Mouse (Mus musculus) mouse embryonic stem cell (cell line): ENCODE results near the gene Parp11.

ENCODE experiments used
- in situ Hi-C, 2 experiments: fragments of 300-500 bp; cut with MboI; formaldehyde crosslinking; loops; 1 replicate in 1 of 2; 3 replicates in 1 of 2; pipeline ENCODE4 v1.14.3; 2019 to 2020; ENCODE audit warnings: low sequenced_read_pairs in 2 of 2, low pct_unique_long_range_greater_than_20kb in 1 of 2, mixed read lengths in 1 of 2; ENCODE audit not compliant: unreplicated experiment in 1 of 2

Parp11 gene

GRCm38 (mm10) chr6:127446436-127446890, at the start of gene Parp11:
Parp11 (plus strand) TSS chr6:127446840.
- in situ Hi-C loops: loop anchor here in 1 of 2 experiments (10.0 kb wide), 1 partner anchor 302 kb away; no protein-coding TSS in a partner anchor

- in situ Hi-C loops: no loop called here
Observed at GRCm38 (mm10) chr6:127398073-127398472, 48.6 kb upstream of the Parp11 start.

- in situ Hi-C loops: no loop called here
Observed at GRCm38 (mm10) chr6:127401419-127401818, 45.2 kb upstream of the Parp11 start.

DNA sequence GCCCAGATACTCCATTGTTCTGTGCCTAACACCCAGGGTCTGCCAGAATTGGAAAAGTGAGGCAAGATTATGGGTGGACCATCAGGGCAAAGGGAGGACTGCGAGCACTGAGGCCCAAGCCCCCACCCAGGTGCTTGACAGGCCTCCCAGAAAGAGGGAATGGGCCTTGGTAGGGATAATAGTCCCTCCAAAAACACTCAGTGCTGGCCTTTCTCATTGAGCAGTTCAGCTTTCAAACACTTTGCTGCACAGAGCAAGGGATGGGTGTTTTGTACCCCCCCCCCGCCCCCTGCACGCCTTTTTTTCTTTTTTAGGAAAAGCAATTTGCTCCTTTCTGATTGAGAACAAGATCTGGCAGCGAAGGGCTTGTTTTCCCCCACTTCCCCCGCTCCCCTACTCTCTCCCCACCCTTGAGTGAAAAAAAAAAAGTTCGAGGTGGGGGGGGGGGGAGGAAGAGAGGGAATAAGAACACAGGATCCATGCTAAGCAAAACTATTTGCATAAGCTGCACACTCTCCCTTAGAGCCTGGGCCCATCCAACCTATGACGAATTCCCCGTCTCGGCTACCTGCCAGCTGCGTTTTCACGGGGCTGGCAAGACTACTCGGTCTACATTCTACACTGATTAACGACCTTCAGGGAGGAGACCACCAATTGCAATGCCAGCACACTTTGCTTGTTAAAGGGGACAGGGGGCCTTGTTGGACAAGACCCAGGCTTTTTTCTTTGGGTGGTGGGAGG, 42.4 kb upstream of the Parp11 start:
- in situ Hi-C loops: no loop called here

DNA sequence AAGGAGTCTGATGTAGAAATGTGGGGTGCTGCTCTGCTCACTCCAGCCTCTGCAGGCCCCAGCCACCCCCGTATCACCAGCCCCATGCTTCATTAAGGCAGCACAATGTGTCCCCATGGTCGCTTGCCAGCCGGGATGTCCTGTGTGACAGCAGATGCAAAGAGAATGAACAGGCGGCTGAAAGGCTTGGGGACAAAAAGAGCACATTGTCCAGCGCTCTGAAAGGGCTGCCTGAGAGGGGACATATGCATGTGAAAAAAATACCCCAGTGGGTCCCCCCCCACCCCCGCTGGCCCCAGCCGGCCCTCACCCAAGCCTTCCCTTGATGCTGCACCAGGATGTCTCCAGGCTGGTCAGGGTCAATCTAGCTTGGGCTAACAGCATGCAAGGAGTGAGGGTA, 41.0 kb upstream of the Parp11 start:
- in situ Hi-C loops: no loop called here

GRCm38 (mm10) chr6:127407742-127408141, 38.9 kb upstream of the Parp11 start:
- in situ Hi-C loops: no loop called here

DNA sequence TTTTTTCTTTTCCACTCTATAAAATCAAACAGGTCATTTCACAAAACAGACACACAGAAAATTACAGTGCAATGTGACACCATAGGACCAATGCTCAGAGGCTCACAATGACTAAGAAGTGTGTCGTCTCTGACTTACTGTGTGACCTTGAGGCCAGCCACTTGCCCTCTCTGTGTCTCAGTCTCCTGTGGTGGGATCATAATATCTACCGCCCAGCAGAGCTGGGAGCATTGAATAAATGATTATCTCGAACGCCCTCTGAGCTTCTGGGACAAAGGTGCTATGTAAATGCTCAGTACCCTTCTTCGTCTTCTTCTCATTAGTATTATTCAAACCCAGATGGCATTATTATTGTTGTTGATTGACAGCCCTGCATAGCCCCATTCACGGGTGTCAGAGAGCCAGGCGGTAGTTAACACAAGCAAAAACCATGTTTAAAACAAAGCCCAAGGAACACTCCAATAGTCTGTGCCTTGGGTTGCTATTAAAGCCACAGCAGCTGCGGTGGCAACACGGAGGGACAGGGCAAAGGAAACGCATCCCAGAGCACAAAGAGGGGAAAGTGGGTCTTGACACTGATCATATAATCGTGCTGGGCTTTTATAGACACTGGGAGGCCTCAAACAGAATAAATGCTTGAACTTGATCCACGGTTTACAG, 29.0 kb upstream of the Parp11 start:
- in situ Hi-C loops: no loop called here

GRCm38 (mm10) chr6:127418322-127418721, 28.3 kb upstream of the Parp11 start:
- in situ Hi-C loops: no loop called here

- in situ Hi-C loops: no loop called here
Observed at GRCm38 (mm10) chr6:127420115-127420514, 26.5 kb upstream of the Parp11 start.

GRCm38 (mm10) chr6:127425095-127425494, 21.5 kb upstream of the Parp11 start:
- in situ Hi-C loops: no loop called here

DNA sequence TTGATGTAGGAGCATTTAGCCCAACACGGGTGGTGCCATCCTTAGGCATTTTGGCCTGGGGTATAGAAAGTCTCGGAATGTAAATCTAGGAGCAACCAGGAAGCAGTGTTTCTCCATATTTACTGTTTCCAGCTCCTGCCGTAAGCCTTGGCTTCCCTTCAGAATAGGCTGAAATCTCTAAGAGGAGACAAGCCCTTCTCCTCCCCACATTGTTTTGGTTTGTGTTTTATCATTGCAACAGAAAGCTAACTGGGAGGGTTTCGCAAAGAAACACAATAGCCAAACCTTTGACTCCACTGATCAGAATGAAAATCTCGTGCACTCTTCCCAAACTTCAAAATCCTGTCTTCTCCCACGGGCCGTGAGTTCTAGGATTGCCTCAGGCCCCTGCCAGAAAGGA, 15.9 kb upstream of the Parp11 start:
- in situ Hi-C loops: loop anchor here in 1 of 2 experiments (10.0 kb wide), 1 partner anchor 286 kb away; no protein-coding TSS in a partner anchor

- in situ Hi-C loops: loop anchor here in 1 of 2 experiments (10.0 kb wide), 1 partner anchor 286 kb away; no protein-coding TSS in a partner anchor
Observed at GRCm38 (mm10) chr6:127431196-127431766, 15.4 kb upstream of the Parp11 start.

DNA sequence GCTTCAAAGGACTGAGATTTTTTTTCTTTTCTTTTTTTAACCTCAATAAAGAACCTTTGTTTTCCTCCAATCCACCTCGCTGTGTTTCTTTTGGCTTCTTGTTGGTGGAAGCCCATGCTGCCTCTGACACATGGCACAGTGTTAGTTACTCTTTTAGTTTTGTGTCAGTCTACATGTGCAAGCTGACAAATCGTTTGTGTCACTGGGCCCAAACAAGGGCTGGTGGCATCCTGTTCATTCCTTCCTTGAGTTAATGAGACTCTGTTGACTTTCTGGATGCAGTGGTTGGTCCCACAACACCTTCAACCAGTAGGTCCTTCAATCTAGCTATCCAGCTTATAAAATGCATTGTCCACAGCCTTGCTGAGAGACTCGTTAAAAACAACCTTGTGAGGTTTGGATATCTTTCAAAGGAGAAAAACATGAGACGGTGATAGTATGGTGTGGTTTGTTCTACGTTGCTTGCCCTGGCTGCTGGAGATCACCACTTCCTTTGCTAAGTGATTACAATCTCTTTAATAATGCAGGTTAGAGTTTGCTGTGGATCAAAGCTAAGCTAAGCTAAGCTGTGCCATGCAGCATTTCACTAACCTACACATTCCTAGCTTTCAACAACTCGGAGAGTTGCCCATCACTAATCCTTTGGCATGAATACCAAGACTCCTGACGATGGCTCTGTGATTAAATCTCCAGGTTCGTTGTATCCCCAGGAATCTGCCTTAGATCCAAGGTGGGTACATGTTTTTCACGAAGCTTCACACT, 12.6 kb upstream of the Parp11 start:
- in situ Hi-C loops: loop anchor here in 1 of 2 experiments (10.0 kb wide), 1 partner anchor 289 kb away; no protein-coding TSS in a partner anchor

DNA sequence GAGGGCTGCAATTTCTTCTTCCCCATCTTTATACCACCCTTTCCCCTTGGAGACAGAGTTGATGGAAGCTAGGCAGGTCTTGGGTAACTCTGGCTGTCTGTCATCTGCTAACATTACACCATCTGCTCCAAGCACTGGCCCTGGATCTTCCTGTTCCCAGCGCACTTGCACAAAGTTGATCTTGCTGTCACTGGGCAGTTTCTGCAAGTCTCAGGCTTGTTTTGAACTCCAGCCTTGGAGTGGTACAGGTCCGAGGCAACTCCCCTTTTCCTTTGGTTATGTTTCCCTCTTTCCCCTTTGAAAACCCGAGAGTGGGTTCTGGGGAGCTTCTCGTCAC, 12.0 kb upstream of the Parp11 start:
- in situ Hi-C loops: loop anchor here in 1 of 2 experiments (10.0 kb wide), 1 partner anchor 290 kb away; no protein-coding TSS in a partner anchor

GRCm38 (mm10) chr6:127439063-127439462, 7.6 kb upstream of the Parp11 start:
- in situ Hi-C loops: loop anchor here in 1 of 2 experiments (10.0 kb wide), 1 partner anchor 294 kb away; no protein-coding TSS in a partner anchor

- in situ Hi-C loops: loop anchor here (10.0 kb wide), 1 partner anchor 295 kb away; no protein-coding TSS in a partner anchor
Observed at GRCm38 (mm10) chr6:127439540-127440195, 7.0 kb upstream of the Parp11 start.

GRCm38 (mm10) chr6:127440416-127441104, 6.1 kb upstream of the Parp11 start:
- in situ Hi-C loops: loop anchor here in 1 of 2 experiments (10.0 kb wide), 1 partner anchor 296 kb away; no protein-coding TSS in a partner anchor
